Mouse (Mus musculus): ENCODE measurements at regions not wholly inside any gene's neighbourhood (a gene's known extent, or its start where the extent isn't known, plus 50 kb on each side); places are given as distances from the start of the nearest gene placed in this dataset.

DNA sequence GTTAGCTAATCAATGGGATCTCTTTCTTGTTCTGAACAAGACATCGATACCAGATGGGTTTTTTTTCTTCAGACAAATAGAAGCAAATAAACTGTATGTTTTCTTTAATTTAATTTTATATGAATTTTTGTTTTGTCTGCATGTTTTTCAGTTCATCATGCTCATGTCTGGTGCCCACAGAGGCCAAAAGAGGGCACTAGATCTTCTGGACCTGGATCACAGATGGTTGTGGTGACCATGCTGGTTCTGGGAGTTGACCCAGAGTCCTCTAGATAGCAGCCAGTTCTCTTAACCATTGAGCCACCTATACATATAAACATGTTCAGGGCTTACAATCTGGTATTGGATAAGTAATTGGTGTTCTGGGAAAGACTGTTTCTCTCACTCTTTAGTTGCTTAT is 120.7 kb downstream of the Kctd12 start:
- H3K4me1 ChIP-seq (ENCODE audit: control insufficient read depth, insufficient read depth, insufficient read length, low read length): no peaks in the 10 kb centered on the region
- 94% methylated on average over 1 of the region's 1 CpGs for WGBS
- no peaks in the 10 kb centered on the region for H3K27me3 ChIP-seq (ENCODE audit: control insufficient read depth, insufficient read depth, low read length)
- no peak for TF ChIP-seq POLR2A (IDR thresholded peaks at IDR 0.05; ENCODE audit: low read depth, low read length)
- no peak for TF ChIP-seq CTCF (IDR thresholded peaks at IDR 0.05; ENCODE audit: extremely low read depth, insufficient read length, insufficient replicate concordance, low read depth, low read length)
- no peak overlapping the region for H3K4me3 ChIP-seq (ENCODE audit: low read depth, low read length)
- no peaks in the 10 kb centered on the region for H3K36me3 ChIP-seq (ENCODE audit: control insufficient read depth, insufficient read depth, low read length)
- H3K27ac ChIP-seq (ENCODE audit: insufficient read depth, low read depth, low read length): no peak overlapping the region

DNA sequence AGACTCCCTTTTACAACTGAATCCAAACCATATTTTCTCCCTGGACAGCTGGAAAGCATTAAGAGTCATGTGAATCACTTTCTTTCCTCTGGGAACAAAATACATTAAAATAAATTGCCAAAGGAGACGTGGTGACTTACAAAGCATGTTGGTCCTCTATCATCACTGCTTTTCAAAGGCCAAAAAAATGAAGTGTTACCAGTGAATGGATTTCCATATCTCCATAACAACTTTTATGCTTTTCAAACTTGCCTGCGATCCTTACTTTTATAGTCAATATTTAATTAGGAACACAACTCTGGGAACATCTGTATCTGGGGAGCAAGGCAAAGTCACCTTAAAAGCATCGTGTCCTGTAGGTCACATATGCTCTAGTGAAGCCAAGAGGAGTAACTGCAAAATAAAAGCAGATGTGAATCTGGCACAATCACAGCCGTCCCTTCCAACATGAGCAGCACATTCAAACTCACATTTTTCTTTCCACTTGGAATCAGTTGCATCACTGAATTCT is 123.0 kb downstream of the Kctd12 start:
- TF ChIP-seq CTCF (IDR thresholded peaks at IDR 0.05; ENCODE audit: extremely low read depth, insufficient read length, insufficient replicate concordance, low read depth, low read length) (no peak), POLR2A (IDR thresholded peaks at IDR 0.05; ENCODE audit: low read depth, low read length) (no peak)
- Histone ChIP-seq H3K27ac (ENCODE audit: insufficient read depth, low read depth, low read length) (no peak overlapping the region), H3K27me3 (ENCODE audit: control insufficient read depth, insufficient read depth, low read length) (no peaks in the 10 kb centered on the region), H3K4me1 (ENCODE audit: control insufficient read depth, insufficient read depth, insufficient read length, low read length) (no peaks in the 10 kb centered on the region), H3K4me3 (ENCODE audit: low read depth, low read length) (no peak overlapping the region), H3K36me3 (ENCODE audit: control insufficient read depth, insufficient read depth, low read length) (no peaks in the 10 kb centered on the region)
- 75% methylated on average over 4 of the region's 4 CpGs for WGBS

DNA sequence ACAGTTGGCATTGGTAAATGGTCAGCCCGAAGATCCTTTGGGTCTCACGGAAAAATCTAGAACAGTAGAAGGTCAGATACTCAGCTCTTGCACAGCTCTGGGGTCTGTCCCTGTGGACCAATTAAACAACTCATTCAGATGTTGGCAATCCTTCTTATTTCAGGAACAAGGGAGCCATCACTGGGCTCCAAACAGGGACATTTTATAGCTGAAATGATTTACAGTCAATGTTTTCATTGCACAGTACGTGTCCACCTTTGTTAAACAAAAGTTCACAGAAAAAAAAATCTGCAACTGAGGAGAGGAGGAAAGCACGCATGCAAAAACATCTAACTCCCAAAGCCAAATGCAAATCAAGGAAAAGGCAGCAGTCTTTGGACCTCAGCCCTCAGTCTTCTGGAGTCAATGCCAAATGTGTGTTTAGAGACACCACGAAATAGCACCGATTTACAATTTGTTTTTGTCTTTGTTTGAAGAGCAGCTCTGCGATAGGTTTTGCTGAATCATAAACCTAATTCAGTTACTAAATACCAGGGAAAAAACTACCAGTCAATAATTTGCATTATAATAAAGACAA is 127.1 kb downstream of the Kctd12 start:
- Histone ChIP-seq H3K27ac (ENCODE audit: insufficient read depth, low read depth, low read length) (no peak overlapping the region), H3K36me3 (ENCODE audit: control insufficient read depth, insufficient read depth, low read length) (no peaks in the 10 kb centered on the region), H3K4me3 (ENCODE audit: low read depth, low read length) (no peak overlapping the region), H3K27me3 (ENCODE audit: control insufficient read depth, insufficient read depth, low read length) (no peaks in the 10 kb centered on the region), H3K4me1 (ENCODE audit: control insufficient read depth, insufficient read depth, insufficient read length, low read length) (no peaks in the 10 kb centered on the region)
- WGBS: 56% methylated on average over 7 of the region's 7 CpGs
- no peak for TF ChIP-seq POLR2A (IDR thresholded peaks at IDR 0.05; ENCODE audit: low read depth, low read length)

DNA sequence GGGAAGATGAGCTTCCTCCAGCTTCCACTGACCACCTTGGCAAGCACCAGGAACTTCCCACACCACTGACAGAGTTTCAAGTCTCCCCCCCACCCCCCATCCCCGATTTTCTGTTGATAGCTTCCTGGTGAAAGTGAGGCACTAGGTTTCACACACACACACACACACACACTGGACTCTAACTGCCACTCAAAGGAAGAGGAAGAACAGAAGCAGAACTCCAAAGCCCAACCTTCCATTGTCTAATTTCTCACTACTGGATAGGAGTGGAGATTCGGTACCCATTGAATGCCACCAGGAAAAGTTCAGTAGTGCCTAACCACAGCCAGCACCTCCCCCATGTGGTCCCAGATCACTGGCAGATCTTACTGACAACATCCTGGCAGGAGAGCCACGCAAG is 138.7 kb downstream of the Kctd12 start:
- Histone ChIP-seq H3K4me1 (ENCODE audit: control insufficient read depth, insufficient read depth, insufficient read length, low read length) (no peaks in the 10 kb centered on the region), H3K27me3 (ENCODE audit: control insufficient read depth, insufficient read depth, low read length) (no peaks in the 10 kb centered on the region), H3K4me3 (ENCODE audit: low read depth, low read length) (no peak overlapping the region), H3K27ac (ENCODE audit: insufficient read depth, low read depth, low read length) (no peak overlapping the region), H3K36me3 (ENCODE audit: control insufficient read depth, insufficient read depth, low read length) (no peaks in the 10 kb centered on the region)
- WGBS: 65% methylated on average over 3 of the region's 3 CpGs
- TF ChIP-seq CTCF (IDR thresholded peaks at IDR 0.05; ENCODE audit: extremely low read depth, insufficient read length, insufficient replicate concordance, low read depth, low read length) (no peak), POLR2A (IDR thresholded peaks at IDR 0.05; ENCODE audit: low read depth, low read length) (no peak)

DNA sequence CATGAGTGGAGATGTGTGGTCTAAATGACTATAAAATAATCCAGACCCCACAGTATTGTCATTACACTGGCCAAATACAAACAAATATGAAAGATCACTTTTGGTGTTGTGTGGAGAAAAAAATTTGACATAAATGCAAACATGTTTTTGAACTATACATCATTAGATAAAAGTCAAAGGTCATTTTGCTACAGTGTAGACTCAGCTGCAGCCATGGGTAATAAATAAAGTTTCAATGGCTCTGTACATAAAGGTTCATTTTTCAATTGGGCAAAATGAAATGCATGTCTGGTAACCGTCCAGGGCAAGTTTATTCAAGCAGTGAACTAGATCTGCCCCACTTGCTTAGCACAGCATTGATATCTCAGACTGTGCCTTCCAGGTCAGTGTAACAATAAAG is 144.8 kb downstream of the Kctd12 start:
- Histone ChIP-seq H3K27me3 (ENCODE audit: control insufficient read depth, insufficient read depth, low read length) (no peaks in the 10 kb centered on the region), H3K36me3 (ENCODE audit: control insufficient read depth, insufficient read depth, low read length) (no peaks in the 10 kb centered on the region), H3K4me1 (ENCODE audit: control insufficient read depth, insufficient read depth, insufficient read length, low read length) (no peaks in the 10 kb centered on the region), H3K27ac (ENCODE audit: insufficient read depth, low read depth, low read length) (no peak overlapping the region), H3K4me3 (ENCODE audit: low read depth, low read length) (no peak overlapping the region)
- 29% methylated on average over 1 of the region's 1 CpGs for WGBS
- TF ChIP-seq POLR2A (IDR thresholded peaks at IDR 0.05; ENCODE audit: low read depth, low read length): no peak
- TF ChIP-seq CTCF (IDR thresholded peaks at IDR 0.05; ENCODE audit: extremely low read depth, insufficient read length, insufficient replicate concordance, low read depth, low read length): no peak

DNA sequence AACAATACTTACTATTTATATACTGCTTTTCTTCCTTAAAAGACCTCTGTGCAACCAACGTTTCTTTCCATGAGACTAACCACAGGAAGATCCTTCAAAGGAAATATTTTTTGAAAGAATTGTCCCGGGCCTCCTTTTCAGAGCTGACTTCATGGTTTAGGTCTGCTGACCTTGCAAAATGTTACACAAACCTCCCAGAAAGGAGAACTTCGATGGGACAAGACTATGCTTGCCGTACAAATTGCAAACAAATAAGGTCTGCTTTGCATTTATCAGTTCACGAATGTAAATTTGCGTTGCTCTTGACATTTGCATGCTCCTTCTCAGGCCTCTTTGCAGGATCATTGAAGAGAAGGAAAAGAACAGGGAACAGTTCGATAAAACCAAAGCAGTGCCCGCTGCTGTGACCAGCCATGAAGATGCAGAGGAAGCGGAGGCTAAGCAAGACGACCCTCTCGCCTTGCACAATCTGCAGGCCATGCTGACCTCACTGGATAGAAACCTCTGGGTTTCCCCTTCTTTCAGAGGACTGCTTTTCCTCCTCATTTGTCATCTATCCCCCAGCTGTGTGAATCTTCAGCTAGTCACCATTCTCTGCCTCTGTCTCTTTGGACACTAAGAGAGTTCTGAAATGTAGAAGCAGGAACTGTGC is 147.2 kb downstream of the Kctd12 start:
- Histone ChIP-seq H3K4me1 (ENCODE audit: control insufficient read depth, insufficient read depth, insufficient read length, low read length) (no peaks in the 10 kb centered on the region), H3K27ac (ENCODE audit: insufficient read depth, low read depth, low read length) (0 out of 2 replicates have a peak overlapping the region, but pooled peaks have one; percentile 7), H3K27me3 (ENCODE audit: control insufficient read depth, insufficient read depth, low read length) (no peaks in the 10 kb centered on the region), H3K4me3 (ENCODE audit: low read depth, low read length) (no peak overlapping the region), H3K36me3 (ENCODE audit: control insufficient read depth, insufficient read depth, low read length) (no peaks in the 10 kb centered on the region)
- TF ChIP-seq POLR2A (IDR thresholded peaks at IDR 0.05; ENCODE audit: low read depth, low read length): no peak
- WGBS: 74% methylated on average over 11 of the region's 11 CpGs

DNA sequence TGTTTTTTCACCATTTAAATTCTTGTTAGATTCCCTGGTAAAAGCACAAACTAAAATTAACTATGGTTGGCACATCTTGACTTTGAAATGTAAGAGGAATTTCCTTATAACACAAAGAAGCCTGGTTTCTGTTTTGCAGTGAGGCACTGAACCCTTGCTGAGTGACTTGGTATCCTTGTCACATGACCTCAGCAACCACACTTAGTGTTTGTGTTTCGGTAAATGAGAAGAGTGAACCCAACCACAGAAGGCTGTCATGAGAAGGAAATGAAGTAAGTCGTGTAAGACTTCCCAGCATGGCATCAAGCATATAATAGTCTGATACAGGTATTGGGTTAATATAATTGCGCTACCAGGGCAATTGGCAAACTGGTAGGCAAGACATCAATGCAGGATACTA is 154.0 kb downstream of the Kctd12 start:
- Histone ChIP-seq H3K27me3 (ENCODE audit: control insufficient read depth, insufficient read depth, low read length) (no peaks in the 10 kb centered on the region), H3K4me3 (ENCODE audit: low read depth, low read length) (no peak overlapping the region), H3K36me3 (ENCODE audit: control insufficient read depth, insufficient read depth, low read length) (no peaks in the 10 kb centered on the region), H3K4me1 (ENCODE audit: control insufficient read depth, insufficient read depth, insufficient read length, low read length) (no peaks in the 10 kb centered on the region), H3K27ac (ENCODE audit: insufficient read depth, low read depth, low read length) (no peak overlapping the region)
- no peak for TF ChIP-seq CTCF (IDR thresholded peaks at IDR 0.05; ENCODE audit: extremely low read depth, insufficient read length, insufficient replicate concordance, low read depth, low read length)
- TF ChIP-seq POLR2A (IDR thresholded peaks at IDR 0.05; ENCODE audit: low read depth, low read length): no peak
- WGBS: 80% methylated on average over 3 of the region's 3 CpGs

Data from small intestine, adult 2 months (tissue).